Comparison of ENCODE assay signal across 8 mouse cellular contexts in genomic region chr2:45117592-45117991, GRCm38 (mm10). TPM values are rescaled to one million over a fixed set of nuclear protein-coding genes. Genes with fewer than 3 reads are reported as not detected.
A peak's percentile ranks its signal among the peaks of the same experiment; 100 is the strongest.
DNase-seq lines count a peak whose midpoint lies in the region; ATAC-seq and TF ChIP-seq lines count a peak whose summit lies in the region.

No protein-coding gene starts in this region.

- H3K4me3 ChIP-seq in heart, embryonic 11.5 days (ENCODE audit: low read depth, low read length) = peak overlapping the region; percentile 68
- peak overlapping the region; percentile 48 for H3K4me3 ChIP-seq in C2C12 (ENCODE audit: insufficient read depth, poor library complexity, severe bottlenecking)
- peak overlapping the region; percentile 58 for H3K4me3 ChIP-seq in forebrain, embryonic 13.5 days
- H3K4me3 ChIP-seq in liver, embryonic 13.5 days (replicated peaks) = peak overlapping the region; percentile 68

- intact Hi-C loops in heart, postnatal 10 days (cut with DNase I) = loop anchor here (2.0 to 10.0 kb wide), 6 partner anchors 130 to 1325 kb away; no protein-coding TSS in a partner anchor

- peak overlapping the region; percentile 88 for H3K4me2 ChIP-seq in heart, embryonic 11.5 days
- peak overlapping the region; percentile 78 for H3K4me2 ChIP-seq in forebrain, embryonic 13.5 days
- peak overlapping the region; percentile 98 for H3K4me2 ChIP-seq in liver, embryonic 13.5 days

- H3K27ac ChIP-seq in heart, embryonic 11.5 days (ENCODE audit: low read depth, low read length) = peak overlapping the region; percentile 88; the same call in 1 of the 2 replicates
- peak overlapping the region; percentile 83; the same call in 1 of the 2 replicates for H3K27ac ChIP-seq in forebrain, embryonic 13.5 days
- peak overlapping the region; percentile 77; the same call in 1 of the 2 replicates for H3K27ac ChIP-seq in liver, embryonic 13.5 days

- H3K79me3 ChIP-seq in C2C12 (ENCODE audit: low read depth) = no peaks in the 10 kb centered on the region

- peaks cover 3% of the 10 kb centered on the region; the same call in 1 of the 2 replicates for H3K4me1 ChIP-seq in heart, embryonic 11.5 days (ENCODE audit: control insufficient read depth, insufficient read depth, low read length)
- peaks cover 29% of the 10 kb centered on the region for H3K4me1 ChIP-seq in forebrain, embryonic 13.5 days
- peaks cover 42% of the 10 kb centered on the region for H3K4me1 ChIP-seq in liver, embryonic 13.5 days (replicated peaks)

- TF ChIP-seq CTCF in C2C12 (IDR thresholded peaks at IDR 0.05; ENCODE audit: control insufficient read depth, insufficient read depth, insufficient read length) = no peak

- WGBS in heart, embryonic 11.5 days (ENCODE audit: insufficient replicate concordance) = 18% methylated on average over 7 of the region's 7 CpGs
- WGBS in forebrain, embryonic 13.5 days = 14% methylated on average over 7 of the region's 7 CpGs
- 28% methylated on average over 7 of the region's 7 CpGs for WGBS in liver, embryonic 13.5 days (ENCODE audit: insufficient replicate concordance)

- no peak overlapping the region for H3ac ChIP-seq in C2C12 (ENCODE audit: control insufficient read depth, insufficient read length, low read depth)

- DNase-seq in heart, postnatal 10 days = no peak
- no peak for DNase-seq in liver, embryonic 13.5 days
- no peak for DNase-seq in gastrocnemius, adult 18-20 months (ENCODE audit: low spot score)
- DNase-seq in layer of hippocampus, postnatal 14 days (ENCODE audit: low spot score in 2 of 2) = no peak
- DNase-seq in layer of hippocampus, postnatal 36 days = no peak

- H3K9ac ChIP-seq in heart, embryonic 11.5 days (ENCODE audit: low read depth, low read length) = peak overlapping the region; percentile 80
- H3K9ac ChIP-seq in forebrain, embryonic 13.5 days = peak overlapping the region; percentile 75; the same call in 1 of the 2 replicates
- peak overlapping the region; percentile 77 for H3K9ac ChIP-seq in liver, embryonic 13.5 days

- H3K79me2 ChIP-seq in C2C12 (ENCODE audit: control insufficient read depth, insufficient read depth) = peaks cover under 1% of the 10 kb centered on the region

- H3K36me3 ChIP-seq in heart, embryonic 11.5 days (ENCODE audit: control insufficient read depth, insufficient read depth, low read length) = no peaks in the 10 kb centered on the region
- H3K36me3 ChIP-seq in C2C12 (ENCODE audit: control insufficient read depth, insufficient read depth) = no peaks in the 10 kb centered on the region
- no peaks in the 10 kb centered on the region for H3K36me3 ChIP-seq in forebrain, embryonic 13.5 days (ENCODE audit: poor library complexity, severe bottlenecking)
- no peaks in the 10 kb centered on the region for H3K36me3 ChIP-seq in liver, embryonic 13.5 days

- no peaks in the 10 kb centered on the region for H3K9me3 ChIP-seq in heart, embryonic 11.5 days (replicated peaks; ENCODE audit: control insufficient read depth, low read length)
- no peaks in the 10 kb centered on the region for H3K9me3 ChIP-seq in forebrain, embryonic 13.5 days (replicated peaks)
- H3K9me3 ChIP-seq in liver, embryonic 13.5 days (replicated peaks) = no peaks in the 10 kb centered on the region

- no peaks in the 10 kb centered on the region for H3K27me3 ChIP-seq in heart, embryonic 11.5 days (ENCODE audit: control insufficient read depth, insufficient read depth, low read length)
- H3K27me3 ChIP-seq in C2C12 (ENCODE audit: control insufficient read depth, insufficient read depth, insufficient read length) = no peaks in the 10 kb centered on the region
- H3K27me3 ChIP-seq in forebrain, embryonic 13.5 days = no peaks in the 10 kb centered on the region
- H3K27me3 ChIP-seq in liver, embryonic 13.5 days = peaks cover 6% of the 10 kb centered on the region; the same call in 1 of the 2 replicates

- ATAC-seq in heart, embryonic 11.5 days (replicated peaks; ENCODE audit: insufficient number of reproducible peaks, low FRiP score, low TSS enrichment) = no peak
- ATAC-seq in forebrain, embryonic 13.5 days = no peak
- no peak for ATAC-seq in liver, embryonic 13.5 days (ENCODE audit: low read depth)

TF ChIP-seq in C2C12, 6 proteins besides CTCF, POLR2A, EP300 and RAD21:
- TF ChIP-seq CEBPB (IDR thresholded peaks at IDR 0.05; ENCODE audit: low read depth) (no peak), MYOG (IDR thresholded peaks at IDR 0.05; ENCODE audit: control insufficient read depth, extremely low read depth, insufficient read length) (no peak), MYOD1 (IDR thresholded peaks at IDR 0.05; ENCODE audit: control insufficient read depth, insufficient read length, low read depth) (no peak), MAX (IDR thresholded peaks at IDR 0.05) (no peak), USF1 (IDR thresholded peaks at IDR 0.05; ENCODE audit: low read depth) (no peak), FOSL1 (IDR thresholded peaks at IDR 0.05; ENCODE audit: insufficient read depth, low read length, poor library complexity, severe bottlenecking) (no peak)
TF ChIP-seq in C2C12: peak in this region for 0.

RNA-seq across cellular contexts. Expression of gene Zeb2, which starts 0.4 kb away (rescaled TPM):
- polyA plus RNA-seq in heart, embryonic 11.5 days (2014; fragmentation: Nextera tagmentation; extraction: Ambion mirVana) = 27.2 and 27.5 TPM in 2 replicates
- total RNA-seq in heart, postnatal 10 days (2021) = 10 to 100 TPM; 62.7 to 77.7 TPM
- 9.8 TPM for polyA plus RNA-seq in C2C12 (2012; fragmentation: generic; extraction: Trizol)
- polyA plus RNA-seq in forebrain, embryonic 13.5 days (2015; fragmentation: Nextera tagmentation; extraction: Ambion mirVana) = 74.7 and 85.4 TPM in 2 replicates
- polyA plus RNA-seq in liver, embryonic 13.5 days (2015; fragmentation: Nextera tagmentation; extraction: Ambion mirVana) = 10.1 and 14.1 TPM in 2 replicates
- total RNA-seq in gastrocnemius, adult 18-20 months (2021) = 10 to 100 TPM; 34.8 to 49.2 TPM
- 100 to 1,000 TPM; 345 to 384 TPM for total RNA-seq in layer of hippocampus, postnatal 14 days (2021)
- 100 to 1,000 TPM; 402 to 403 TPM for total RNA-seq in layer of hippocampus, postnatal 36 days (2021)

Comparison
In these comparisons a context has a peak if more than half of its experiments do, and no peak if none do; other contexts are left out.
1. RNA of gene Zeb2, which starts 0.4 kb away (total RNA-seq): 402 to 403 TPM in layer of hippocampus, postnatal 36 days and 345 to 384 TPM in layer of hippocampus, postnatal 14 days; 62.7 to 77.7 TPM in heart, postnatal 10 days and 34.8 to 49.2 TPM in gastrocnemius, adult 18-20 months; every median in the first group is over 4 times any median in the second.
2. Peak in every context shown above with its lines, with median percentiles within 50 percentile points of each other: H3K27ac ChIP-seq, H3K4me2 ChIP-seq, H3K4me3 ChIP-seq and H3K9ac ChIP-seq.